ENCODE assay signal across 24 mouse cellular contexts in genomic region chr2:130350376-130350775, GRCm38 (mm10). TPM values are rescaled to one million over a fixed set of nuclear protein-coding genes. Genes with fewer than 3 reads are reported as not detected.
"Had no signal": no experiment of that assay in that cellular context is flagged by ENCODE, and none has a peak within 500 bp of the region (broad histone marks: within the 10 kb centered on the region; RNA-seq: fewer than 3 reads in every experiment).

No protein-coding gene starts in this region.

- DNase-seq: liver, postnatal 0 days; lung, adult 2 months; lung, postnatal 14 days; lung, postnatal 36 days; right cerebral cortex, postnatal 14 days; spleen, adult 18-20 months; thymus, adult 2 months; thymus, postnatal 25 days; thymus, postnatal 4 days had no signal

RNA-seq across cellular contexts. Expression of gene Cpxm1, which starts 47.0 kb away (rescaled TPM):
- total RNA-seq: neutrophil, adult 5-6 weeks had no signal
- polyA plus RNA-seq: macrophage had no signal

RNA-seq across cellular contexts. Expression of gene Gm28372, which starts 54.7 kb away (rescaled TPM):
- total RNA-seq: megakaryocyte progenitor cell, adult 5-6 weeks; midbrain, postnatal 0 days; monocyte, adult 5-6 weeks; neutrophil, adult 5-6 weeks had no signal
- polyA plus RNA-seq: liver, postnatal 0 days; lung, adult 2 months; lung, embryonic 15.5 days; lung, postnatal 0 days; macrophage; midbrain, embryonic 11.5 days; stomach, postnatal 0 days; thymus, adult 2 months; urinary bladder, adult 2 months had no signal

RNA-seq across cellular contexts. Expression of gene 1700020A23Rik, which starts 54.7 kb away (rescaled TPM):
- total RNA-seq: megakaryocyte progenitor cell, adult 5-6 weeks; midbrain, postnatal 0 days; monocyte, adult 5-6 weeks; neutrophil, adult 5-6 weeks had no signal
- polyA plus RNA-seq: liver, postnatal 0 days; lung, adult 2 months; lung, embryonic 15.5 days; lung, postnatal 0 days; macrophage; midbrain, embryonic 11.5 days; midbrain, embryonic 15.5 days; stomach, embryonic 15.5 days; stomach, postnatal 0 days; urinary bladder, adult 2 months had no signal

RNA-seq across cellular contexts. Expression of gene Ebf4, which starts 55.4 kb away (rescaled TPM):
- total RNA-seq: megakaryocyte progenitor cell, adult 5-6 weeks; monocyte, adult 5-6 weeks; neutrophil, adult 5-6 weeks had no signal
- polyA plus RNA-seq: macrophage had no signal

RNA-seq across cellular contexts. Expression of gene Tmem239, which starts 55.9 kb away (rescaled TPM):
- total RNA-seq: megakaryocyte progenitor cell, adult 5-6 weeks; midbrain, postnatal 0 days; monocyte, adult 5-6 weeks; neutrophil, adult 5-6 weeks had no signal
- polyA plus RNA-seq: liver, postnatal 0 days; lung, adult 2 months; lung, embryonic 15.5 days; lung, postnatal 0 days; macrophage; midbrain, embryonic 11.5 days; midbrain, embryonic 13.5 days; midbrain, postnatal 0 days; neural tube, embryonic 12.5 days; neural tube, embryonic 14.5 days; stomach, embryonic 15.5 days; stomach, postnatal 0 days; thymus, adult 2 months; urinary bladder, adult 2 months had no signal
